Mouse (Mus musculus) spleen, adult 18-20 months (tissue): ENCODE measurements at regions not wholly inside any gene's neighbourhood (a gene's known extent, or its start where the extent isn't known, plus 50 kb on each side); places are given as distances from the start of the nearest gene placed in this dataset.
"Not testable (repeated sequence)": the region's sequence is repeated elsewhere in the genome, so short reads cannot be mapped to it uniquely, and the experiment has no call there.

ENCODE experiments used
- DNase-seq, 2 experiments: peaks; one replicate each; pipeline ENCODE4 v3.0.0; 2022; ENCODE audit warnings: mixed read lengths in 2 of 2

GRCm38 (mm10) chr14:52988563-52988962, 493.0 kb upstream of the Olfr1507 start:
- not testable (repeated sequence) for DNase-seq

GRCm38 (mm10) chr14:52972207-52973003, 476.9 kb upstream of the Olfr1507 start:
- DNase-seq = not testable (repeated sequence)

- not testable (repeated sequence) for DNase-seq
Observed at GRCm38 (mm10) chr14:52962110-52962509, 466.6 kb upstream of the Olfr1507 start.

- DNase-seq = peak in 1 of 2 experiments; percentile 0
Observed at GRCm38 (mm10) chr14:52956515-52956914, 461.0 kb upstream of the Olfr1507 start.

- not testable (repeated sequence) for DNase-seq
Observed at GRCm38 (mm10) chr14:52944925-52945324, 449.4 kb upstream of the Olfr1507 start.

- DNase-seq = not testable (repeated sequence)
Observed at GRCm38 (mm10) chr14:52942438-52942837, 446.9 kb upstream of the Olfr1507 start.

- DNase-seq = not testable (repeated sequence)
Observed at GRCm38 (mm10) chr14:52941747-52942146, 446.2 kb upstream of the Olfr1507 start.

GRCm38 (mm10) chr14:52920138-52920537, 424.6 kb upstream of the Olfr1507 start:
- DNase-seq = not testable (repeated sequence)

- DNase-seq = not testable (repeated sequence)
Observed at GRCm38 (mm10) chr14:52913814-52914213, 418.3 kb upstream of the Olfr1507 start.

- DNase-seq = not testable (repeated sequence)
Observed at GRCm38 (mm10) chr14:52899629-52900028, 404.1 kb upstream of the Olfr1507 start.

GRCm38 (mm10) chr14:52898310-52898709, 402.8 kb upstream of the Olfr1507 start:
- DNase-seq = not testable (repeated sequence)

- DNase-seq = not testable (repeated sequence)
Observed at GRCm38 (mm10) chr14:52879978-52880377, 384.4 kb upstream of the Olfr1507 start.

GRCm38 (mm10) chr14:52863841-52864240, 368.3 kb upstream of the Olfr1507 start:
- not testable (repeated sequence) for DNase-seq

GRCm38 (mm10) chr14:52863107-52863506, 367.6 kb upstream of the Olfr1507 start:
- not testable (repeated sequence) for DNase-seq

GRCm38 (mm10) chr14:52862491-52862890, 366.9 kb upstream of the Olfr1507 start:
- DNase-seq = not testable (repeated sequence)

GRCm38 (mm10) chr14:52855339-52855738, 359.8 kb upstream of the Olfr1507 start:
- DNase-seq = not testable (repeated sequence)

GRCm38 (mm10) chr14:52853598-52853997, 358.0 kb upstream of the Olfr1507 start:
- DNase-seq = not testable (repeated sequence)

- DNase-seq = not testable (repeated sequence)
Observed at GRCm38 (mm10) chr14:52847970-52848369, 352.4 kb upstream of the Olfr1507 start.

GRCm38 (mm10) chr14:52824005-52824404, 328.5 kb upstream of the Olfr1507 start:
- not testable (repeated sequence) for DNase-seq

GRCm38 (mm10) chr14:52821617-52822016, 326.1 kb upstream of the Olfr1507 start:
- not testable (repeated sequence) for DNase-seq

- not testable (repeated sequence) for DNase-seq
Observed at GRCm38 (mm10) chr14:52811128-52811415, 315.5 kb upstream of the Olfr1507 start.

- DNase-seq = peak; percentile 5 to 52
Observed at GRCm38 (mm10) chr14:52810275-52811127, 315.0 kb upstream of the Olfr1507 start.

GRCm38 (mm10) chr14:52801705-52802104, 306.2 kb upstream of the Olfr1507 start:
- not testable (repeated sequence) for DNase-seq
